Mouse (Mus musculus) lung, embryonic 15.5 days (tissue): Measurements from ENCODE around the gene G6pc3. TPM values are rescaled to one million over a fixed set of nuclear protein-coding genes. Genes with fewer than 3 reads are reported as not detected.
A peak's percentile ranks its signal among the peaks of the same experiment; 100 is the strongest.
"Not testable (repeated sequence)": the region's sequence is repeated elsewhere in the genome, so short reads cannot be mapped to it uniquely, and the experiment has no call there.

Source experiments
- ATAC-seq: fragments of 200-750 bp; cut with Nextera tagmentation; 2 replicates; pipeline ENCODE4 v1.8.0; 2017; ENCODE audit warnings: moderate number of reproducible peaks, borderline replicate concordance; ENCODE audit not compliant: low FRiP score, low TSS enrichment; ENCODE audit errors: extremely low read depth
- H3K27ac ChIP-seq: fragments of 300-500 bp; sonication (generic); 2 replicates; pipeline ENCODE4 v1.5.1; 2015; ENCODE audit warnings: moderate library complexity, mild to moderate bottlenecking, inconsistent platforms
- H3K27me3 ChIP-seq: fragments of 300-500 bp; sonication (generic); 2 replicates; pipeline ENCODE4 v1.6.1; 2015; ENCODE audit warnings: inconsistent platforms
- H3K36me3 ChIP-seq: fragments of 300-500 bp; sonication (generic); 2 replicates; pipeline ENCODE4 v1.6.1; 2015; ENCODE audit warnings: inconsistent platforms
- H3K4me1 ChIP-seq: fragments of 300-500 bp; sonication (generic); 2 replicates; pipeline ENCODE4 v1.6.1; 2015; ENCODE audit warnings: inconsistent platforms
- H3K4me2 ChIP-seq: fragments of 300-500 bp; sonication (generic); 2 replicates; pipeline ENCODE4 v1.6.1; 2015; ENCODE audit warnings: inconsistent platforms, mild to moderate bottlenecking, moderate library complexity
- H3K4me3 ChIP-seq: fragments of 300-500 bp; sonication (generic); 2 replicates; pipeline ENCODE4 v1.5.1; 2015; ENCODE audit warnings: mild to moderate bottlenecking, inconsistent platforms
- H3K9ac ChIP-seq: fragments of 300-500 bp; sonication (generic); 2 replicates; pipeline ENCODE4 v1.6.1; 2015; ENCODE audit warnings: inconsistent platforms
- H3K9me3 ChIP-seq: fragments of 300-500 bp; sonication (generic); 2 replicates; pipeline ENCODE4 v1.6.1; 2016; ENCODE audit warnings: inconsistent platforms
- WGBS: fragments of 180-500 bp; shearing (Covaris S2); methylation state at CpG from one replicate; pipeline ENCODE4 v1.1.7; 2015; 5-methylcytosine and 5-hydroxymethylcytosine counted together
- polyA plus RNA-seq: library from polyadenylated mRNA; unstranded; fragments of >200 nt; fragmentation: Nextera tagmentation; extraction: Ambion mirVana; gene quantifications from 2 replicates; pipeline ENCODE4 v1.2.1, GENCODE M21; 2015

Gene G6pc3
- polyA plus RNA-seq, 1 experiment from 2014 or later, result 33.3 TPM

GRCm38 (mm10) chr11:102158024-102158423, 31.4 kb upstream of the G6pc3 start:
- ATAC-seq, H3K4me3 ChIP-seq, H3K27ac ChIP-seq, H3K27me3 ChIP-seq, H3K4me1 ChIP-seq, H3K9me3 ChIP-seq, H3K4me2 ChIP-seq, H3K9ac ChIP-seq: not testable (repeated sequence)
- WGBS, result 76% methylated on average over 2 of the region's 2 CpGs
- H3K36me3 ChIP-seq, result peaks cover 27% of the 10 kb centered on the region

- WGBS, result 69% methylated on average over 5 of the region's 5 CpGs
- Histone ChIP-seq H3K4me1 (peaks cover 8% of the 10 kb centered on the region), H3K9me3 (no peaks in the 10 kb centered on the region), H3K27ac (no peak overlapping the region), H3K4me2 (no peak overlapping the region), H3K9ac (no peak overlapping the region), H3K27me3 (no peaks in the 10 kb centered on the region), H3K36me3 (peaks cover 37% of the 10 kb centered on the region), H3K4me3 (no peak overlapping the region)
- no peak for ATAC-seq
These were observed 29.6 kb upstream of the G6pc3 start for GRCm38 (mm10) chr11:102159781-102160180.

- Histone ChIP-seq H3K36me3 (peaks cover 83% of the 10 kb centered on the region), H3K9ac (no peak overlapping the region), H3K4me1 (no peaks in the 10 kb centered on the region), H3K4me2 (no peak overlapping the region), H3K27me3 (no peaks in the 10 kb centered on the region), H3K27ac (no peak overlapping the region), H3K9me3 (no peaks in the 10 kb centered on the region), H3K4me3 (no peak overlapping the region)
- 56% methylated on average over 6 of the region's 6 CpGs for WGBS
- no peak for ATAC-seq
These were observed 23.3 kb upstream of the G6pc3 start for GRCm38 (mm10) chr11:102165971-102166722.

GRCm38 (mm10) chr11:102167539-102167938, 21.9 kb upstream of the G6pc3 start:
- H3K27ac ChIP-seq, result no peak overlapping the region
- H3K27me3 ChIP-seq, result no peaks in the 10 kb centered on the region
- H3K9me3 ChIP-seq, result no peaks in the 10 kb centered on the region
- H3K36me3 ChIP-seq, result peaks cover 73% of the 10 kb centered on the region
- ATAC-seq, result no peak
- H3K9ac ChIP-seq, result no peak overlapping the region
- H3K4me2 ChIP-seq, result no peak overlapping the region
- WGBS, result 87% methylated on average over 5 of the region's 5 CpGs
- no peak overlapping the region for H3K4me3 ChIP-seq
- H3K4me1 ChIP-seq, result no peaks in the 10 kb centered on the region

GRCm38 (mm10) chr11:102168689-102169088, 20.7 kb upstream of the G6pc3 start:
- ATAC-seq, result no peak
- 81% methylated on average over 5 of the region's 5 CpGs for WGBS
- Histone ChIP-seq H3K27ac (no peak overlapping the region), H3K36me3 (peaks cover 67% of the 10 kb centered on the region), H3K27me3 (no peaks in the 10 kb centered on the region), H3K4me2 (no peak overlapping the region), H3K4me1 (no peaks in the 10 kb centered on the region), H3K4me3 (no peak overlapping the region), H3K9me3 (no peaks in the 10 kb centered on the region), H3K9ac (no peak overlapping the region)

- no peak overlapping the region for H3K27ac ChIP-seq
- H3K9me3 ChIP-seq, result no peaks in the 10 kb centered on the region
- no peak overlapping the region for H3K9ac ChIP-seq
- H3K4me3 ChIP-seq, result no peak overlapping the region
- no peak for ATAC-seq
- H3K27me3 ChIP-seq, result no peaks in the 10 kb centered on the region
- H3K4me1 ChIP-seq, result peaks cover 13% of the 10 kb centered on the region
- no peak overlapping the region for H3K4me2 ChIP-seq
- peaks cover 65% of the 10 kb centered on the region for H3K36me3 ChIP-seq
These were observed 9.6 kb upstream of the G6pc3 start for GRCm38 (mm10) chr11:102179836-102180235.

GRCm38 (mm10) chr11:102184253-102184645, 5.2 kb upstream of the G6pc3 start:
- peak overlapping the region; percentile 92 for H3K4me3 ChIP-seq
- peaks cover 27% of the 10 kb centered on the region for H3K4me1 ChIP-seq
- no peak for ATAC-seq
- peak overlapping the region; percentile 92 for H3K27ac ChIP-seq
- H3K36me3 ChIP-seq, result peaks cover 34% of the 10 kb centered on the region
- H3K27me3 ChIP-seq, result no peaks in the 10 kb centered on the region
- H3K9ac ChIP-seq, result peak overlapping the region; percentile 95
- H3K9me3 ChIP-seq, result no peaks in the 10 kb centered on the region
- peak overlapping the region; percentile 77 for H3K4me2 ChIP-seq
- WGBS, result 2% methylated on average over 7 of the region's 7 CpGs

GRCm38 (mm10) chr11:102184646-102185495, 4.5 kb upstream of the G6pc3 start, which contains the start of gene Lsm12:
Lsm12 (minus strand) TSS chr11:102185296.
- H3K27me3 ChIP-seq, result no peaks in the 10 kb centered on the region
- peak; percentile 86 for ATAC-seq
- H3K4me1 ChIP-seq, result peaks cover 29% of the 10 kb centered on the region
- peak within 1 kb of the TSS; percentile 95 for H3K9ac ChIP-seq
- H3K36me3 ChIP-seq, result peaks cover 28% of the 10 kb centered on the region
- no peaks in the 10 kb centered on the region for H3K9me3 ChIP-seq
- peak within 1 kb of the TSS; percentile 92 for H3K27ac ChIP-seq
- WGBS, result under 1% methylated on average over 59 of the region's 70 CpGs
- peak within 1 kb of the TSS; percentile 77 for H3K4me2 ChIP-seq
- peak within 1 kb of the TSS; percentile 92 for H3K4me3 ChIP-seq

GRCm38 (mm10) chr11:102185677-102186076, 3.7 kb upstream of the G6pc3 start:
- WGBS, result 42% methylated on average over 3 of the region's 3 CpGs
- Histone ChIP-seq H3K9me3 (no peaks in the 10 kb centered on the region), H3K9ac (peak overlapping the region; percentile 95), H3K36me3 (peaks cover 20% of the 10 kb centered on the region), H3K4me1 (peaks cover 36% of the 10 kb centered on the region), H3K4me3 (peak overlapping the region; percentile 92), H3K4me2 (peak overlapping the region; percentile 77), H3K27me3 (no peaks in the 10 kb centered on the region), H3K27ac (peak overlapping the region; percentile 92)
- ATAC-seq, result no peak

GRCm38 (mm10) chr11:102186235-102186634, 3.2 kb upstream of the G6pc3 start:
- WGBS, result 68% methylated on average over 1 of the region's 1 CpGs
- no peak overlapping the region for H3K9ac ChIP-seq
- no peak overlapping the region for H3K27ac ChIP-seq

GRCm38 (mm10) chr11:102188980-102189379, 440 bp upstream of the G6pc3 start:
- no peak for ATAC-seq
- Histone ChIP-seq H3K9me3 (no peaks in the 10 kb centered on the region), H3K27ac (no peak overlapping the region), H3K4me1 (peaks cover 34% of the 10 kb centered on the region), H3K4me3 (peak overlapping the region; percentile 75), H3K36me3 (peaks cover 9% of the 10 kb centered on the region; the same call in 1 of the 2 replicates), H3K4me2 (peak overlapping the region; percentile 86), H3K27me3 (no peaks in the 10 kb centered on the region), H3K9ac (peak overlapping the region; percentile 71; the same call in 1 of the 2 replicates)
- WGBS, result 47% methylated on average over 6 of the region's 6 CpGs

More at GRCm38 (mm10) chr11:102186235-102186634, 3.2 kb upstream of the G6pc3 start:
- peak overlapping the region; percentile 77; the same call in 1 of the 2 replicates for H3K4me2 ChIP-seq
- H3K9me3 ChIP-seq, result no peaks in the 10 kb centered on the region
- H3K36me3 ChIP-seq, result peaks cover 15% of the 10 kb centered on the region
- peaks cover 42% of the 10 kb centered on the region for H3K4me1 ChIP-seq
- no peak for ATAC-seq
- no peak overlapping the region for H3K4me3 ChIP-seq
- H3K27me3 ChIP-seq, result no peaks in the 10 kb centered on the region

- H3K4me1 ChIP-seq, result peaks cover 31% of the 10 kb centered on the region
- peak overlapping the region; percentile 86 for H3K4me2 ChIP-seq
- WGBS, result 34% methylated on average over 4 of the region's 4 CpGs
- H3K27ac ChIP-seq, result no peak overlapping the region
- H3K4me3 ChIP-seq, result peak overlapping the region; percentile 75; the same call in 1 of the 2 replicates
- no peak for ATAC-seq
- H3K9me3 ChIP-seq, result no peaks in the 10 kb centered on the region
- H3K9ac ChIP-seq, result peak overlapping the region; percentile 71
- H3K36me3 ChIP-seq, result peaks cover 26% of the 10 kb centered on the region
- H3K27me3 ChIP-seq, result no peaks in the 10 kb centered on the region
These were observed 1.4 kb downstream of the G6pc3 start for GRCm38 (mm10) chr11:102190848-102191247.
